In the genomic region with DNA sequence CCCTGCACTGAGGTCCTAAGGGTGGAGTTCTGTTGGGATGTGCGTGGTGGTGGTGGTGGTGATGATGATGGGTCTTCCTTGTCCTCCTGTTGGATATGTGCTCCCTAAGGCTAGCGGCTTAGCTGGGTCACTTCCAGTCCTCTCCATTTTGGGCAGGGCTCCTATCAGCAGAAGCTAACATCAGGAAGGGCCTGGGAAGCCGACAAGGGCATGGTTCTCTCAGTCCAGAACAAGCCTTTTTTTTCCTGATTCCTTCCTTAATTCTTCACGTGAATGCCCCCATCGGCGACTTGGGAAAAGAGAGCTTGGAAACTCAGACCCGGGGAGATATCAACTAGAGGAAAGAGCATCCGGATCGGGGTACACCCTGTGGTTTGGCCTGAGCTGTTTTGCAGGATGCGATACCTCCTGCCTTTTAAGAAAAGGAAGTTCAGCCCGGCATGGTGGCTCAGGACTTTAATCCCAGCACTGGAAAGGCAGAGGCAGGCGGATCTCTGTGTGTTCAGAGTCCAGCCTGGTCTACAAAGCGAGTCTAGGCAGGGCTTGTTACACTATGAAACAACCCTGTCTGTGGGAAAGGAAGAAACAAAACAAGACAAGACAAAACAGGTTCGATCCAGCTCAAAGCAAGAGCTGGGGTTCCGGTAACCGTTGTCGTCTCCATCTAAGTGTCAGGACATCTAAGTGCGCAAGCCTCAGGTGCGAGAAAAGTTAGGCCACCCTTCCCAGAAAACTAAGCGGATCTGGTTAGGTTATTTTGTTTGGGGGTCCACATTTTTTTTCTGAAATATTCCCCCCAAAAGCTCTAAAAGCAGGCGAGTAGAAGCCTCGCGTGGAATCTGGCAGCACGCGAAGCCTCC, we compare ENCODE assay signal across 18 mouse cellular contexts. TPM values are rescaled to one million over a fixed set of nuclear protein-coding genes. Genes with fewer than 3 reads are reported as not detected.
DNase-seq lines count a peak whose midpoint lies in the region; ATAC-seq and TF ChIP-seq lines count a peak whose summit lies in the region.
"Had no signal": no experiment of that assay in that cellular context is flagged by ENCODE, and none has a peak within 500 bp of the region (broad histone marks: within the 10 kb centered on the region; RNA-seq: fewer than 3 reads in every experiment).

No protein-coding gene starts in this region.

- H3K27me3 ChIP-seq in liver, embryonic 11.5 days (replicated peaks; ENCODE audit: control insufficient read depth, insufficient read depth, low read length) = peaks cover 93% of the 10 kb centered on the region
- H3K27me3 ChIP-seq in liver, embryonic 12.5 days (replicated peaks) = peaks cover 97% of the 10 kb centered on the region
- H3K27me3 ChIP-seq in embryonic facial prominence, embryonic 11.5 days (ENCODE audit: control insufficient read depth, insufficient read depth, low read length) = peaks cover 64% of the 10 kb centered on the region
- H3K27me3 ChIP-seq in forebrain, postnatal 0 days (ENCODE audit: insufficient read depth, low read length) = peaks cover 60% of the 10 kb centered on the region
- peaks cover 11% of the 10 kb centered on the region; the same call in 1 of the 2 replicates for H3K27me3 ChIP-seq in cerebellum, adult 2 months (ENCODE audit: control insufficient read depth, insufficient read depth, low read length)
- H3K27me3 ChIP-seq in kidney, adult 2 months (replicated peaks; ENCODE audit: control insufficient read depth, insufficient read depth, low read length) = peaks cover 16% of the 10 kb centered on the region
- H3K27me3 ChIP-seq: Patski had no signal

- no peak for ATAC-seq in liver, embryonic 11.5 days (replicated peaks; ENCODE audit: low FRiP score)
- ATAC-seq in liver, embryonic 12.5 days = no peak
- ATAC-seq in embryonic facial prominence, embryonic 11.5 days (replicated peaks; ENCODE audit: insufficient number of reproducible peaks, low FRiP score, low TSS enrichment, low read depth) = no peak
- ATAC-seq in forebrain, postnatal 0 days = no peak
- ATAC-seq: CD4-positive, CD25-positive, alpha-beta regulatory T cell, adult 4 months; Patski had no signal

- no peak overlapping the region for H3K4me3 ChIP-seq in liver, embryonic 11.5 days (ENCODE audit: low read depth, low read length)
- H3K4me3 ChIP-seq in liver, embryonic 12.5 days = no peak overlapping the region
- H3K4me3 ChIP-seq in embryonic facial prominence, embryonic 11.5 days (ENCODE audit: low read depth, low read length) = peak overlapping the region; percentile 1; the same call in 1 of the 2 replicates
- no peak overlapping the region for H3K4me3 ChIP-seq in forebrain, postnatal 0 days (ENCODE audit: low read depth, low read length)
- no peak overlapping the region for H3K4me3 ChIP-seq in cerebellum, adult 2 months (replicated peaks; ENCODE audit: insufficient read depth, low read depth, low read length)
- no peak overlapping the region for H3K4me3 ChIP-seq in kidney, adult 2 months (ENCODE audit: insufficient read depth, low read depth, low read length)
- H3K4me3 ChIP-seq: gastrocnemius, adult 2 months; stomach, embryonic 15.5 days had no signal

- TF ChIP-seq POLR2A in brain, embryonic 14.5 days (IDR thresholded peaks at IDR 0.05; ENCODE audit: borderline replicate concordance, extremely low read depth, insufficient read depth, insufficient read length, poor library complexity, severe bottlenecking) = no peak
- no peak for TF ChIP-seq POLR2A in cerebellum, adult 2 months (IDR thresholded peaks at IDR 0.05; ENCODE audit: borderline replicate concordance, insufficient read depth, low read length)
- TF ChIP-seq POLR2A in kidney, adult 2 months (IDR thresholded peaks at IDR 0.05; ENCODE audit: low read depth, low read length) = no peak

- no peaks in the 10 kb centered on the region for H3K36me3 ChIP-seq in liver, embryonic 11.5 days (ENCODE audit: control insufficient read depth, insufficient read depth, low read length)
- H3K36me3 ChIP-seq in liver, embryonic 12.5 days = no peaks in the 10 kb centered on the region
- no peaks in the 10 kb centered on the region for H3K36me3 ChIP-seq in embryonic facial prominence, embryonic 11.5 days (replicated peaks; ENCODE audit: control insufficient read depth, insufficient read depth, low read depth, low read length)
- H3K36me3 ChIP-seq in forebrain, postnatal 0 days (ENCODE audit: insufficient read depth) = no peaks in the 10 kb centered on the region
- H3K36me3 ChIP-seq in kidney, adult 2 months (ENCODE audit: control insufficient read depth, insufficient read depth, low read length) = no peaks in the 10 kb centered on the region
- H3K36me3 ChIP-seq: heart, embryonic 15.5 days; stomach, embryonic 15.5 days had no signal

- H3K9ac ChIP-seq in liver, embryonic 11.5 days (ENCODE audit: low read depth, low read length) = no peak overlapping the region
- no peak overlapping the region for H3K9ac ChIP-seq in liver, embryonic 12.5 days
- no peak overlapping the region for H3K9ac ChIP-seq in embryonic facial prominence, embryonic 11.5 days (replicated peaks; ENCODE audit: low read length)
- H3K9ac ChIP-seq in forebrain, postnatal 0 days = no peak overlapping the region
- H3K9ac ChIP-seq: heart, embryonic 15.5 days; hindbrain, embryonic 14.5 days; stomach, embryonic 15.5 days had no signal

- TF ChIP-seq CTCF in brain, embryonic 14.5 days (IDR thresholded peaks at IDR 0.05; ENCODE audit: borderline replicate concordance, extremely low read depth, insufficient read depth, insufficient read length) = no peak
- TF ChIP-seq CTCF in forebrain, postnatal 0 days (IDR thresholded peaks at IDR 0.05; ENCODE audit: low read depth) = no peak
- TF ChIP-seq CTCF in cerebellum, adult 2 months (IDR thresholded peaks at IDR 0.05; ENCODE audit: borderline replicate concordance, insufficient read depth, low read depth, low read length) = no peak
- no peak for TF ChIP-seq CTCF in kidney, adult 2 months (conservative IDR thresholded peaks at IDR 0.05; ENCODE audit: insufficient read depth, insufficient read length, low read depth, low read length)

- peak; percentile 33 for DNase-seq in liver, embryonic 11.5 days (ENCODE audit: low spot score)
- DNase-seq in brain, embryonic 14.5 days (ENCODE audit: low read depth) = peak; percentile 35
- peak; percentile 28 for DNase-seq in embryonic facial prominence, embryonic 11.5 days (ENCODE audit: low spot score)
- peak; percentile 33 for DNase-seq in forebrain, postnatal 0 days
- no peak for DNase-seq in cerebellum, adult 2 months
- no peak for DNase-seq in kidney, postnatal 36 days
- DNase-seq in kidney, adult 2 months = no peak
- DNase-seq: gastrocnemius, adult 2 months; kidney, postnatal 25 days; liver; right cerebral cortex, postnatal 25 days had no signal

- whole genome bisulfite sequencing in liver, embryonic 11.5 days = 8% methylated on average over 25 of the region's 25 CpGs
- WGBS in liver, embryonic 12.5 days (ENCODE audit: insufficient replicate concordance) = 8% methylated on average over 25 of the region's 25 CpGs
- WGBS in embryonic facial prominence, embryonic 11.5 days = 8% methylated on average over 25 of the region's 25 CpGs
- WGBS in forebrain, postnatal 0 days = 10% methylated on average over 25 of the region's 25 CpGs
- 14% methylated on average over 25 of the region's 25 CpGs for WGBS in cerebellum, adult 2 months
- 13% methylated on average over 25 of the region's 25 CpGs for whole genome bisulfite sequencing in kidney, adult 2 months

- H3K27ac ChIP-seq in liver, embryonic 11.5 days (ENCODE audit: low read depth, low read length) = no peak overlapping the region
- no peak overlapping the region for H3K27ac ChIP-seq in liver, embryonic 12.5 days
- no peak overlapping the region for H3K27ac ChIP-seq in embryonic facial prominence, embryonic 11.5 days (replicated peaks; ENCODE audit: low read depth, low read length)
- H3K27ac ChIP-seq in forebrain, postnatal 0 days (ENCODE audit: low read depth, low read length) = no peak overlapping the region
- H3K27ac ChIP-seq in cerebellum, adult 2 months (ENCODE audit: insufficient read depth, low read length) = no peak overlapping the region
- H3K27ac ChIP-seq in kidney, adult 2 months (ENCODE audit: insufficient read depth, low read depth, low read length) = no peak overlapping the region
- H3K27ac ChIP-seq: gastrocnemius, adult 2 months; heart, embryonic 15.5 days; hindbrain, embryonic 14.5 days; stomach, embryonic 15.5 days had no signal

- H3K9me3 ChIP-seq in liver, embryonic 11.5 days (ENCODE audit: control insufficient read depth, low read length) = no peaks in the 10 kb centered on the region
- no peaks in the 10 kb centered on the region for H3K9me3 ChIP-seq in liver, embryonic 12.5 days (replicated peaks)
- H3K9me3 ChIP-seq in embryonic facial prominence, embryonic 11.5 days (replicated peaks; ENCODE audit: control insufficient read depth, low read length) = no peaks in the 10 kb centered on the region
- H3K9me3 ChIP-seq in forebrain, postnatal 0 days (ENCODE audit: low read length) = peaks cover 4% of the 10 kb centered on the region; the same call in 1 of the 2 replicates
- H3K9me3 ChIP-seq: stomach, embryonic 15.5 days had no signal

- no peak overlapping the region for H3K4me2 ChIP-seq in liver, embryonic 11.5 days
- no peak overlapping the region for H3K4me2 ChIP-seq in liver, embryonic 12.5 days
- H3K4me2 ChIP-seq in embryonic facial prominence, embryonic 11.5 days (ENCODE audit: low read depth, low read length) = no peak overlapping the region
- peak overlapping the region; percentile 40 for H3K4me2 ChIP-seq in forebrain, postnatal 0 days (ENCODE audit: low read depth)
- H3K4me2 ChIP-seq: hindbrain, embryonic 14.5 days; stomach, embryonic 15.5 days had no signal

- H3K4me1 ChIP-seq in liver, embryonic 11.5 days (replicated peaks; ENCODE audit: control insufficient read depth, insufficient read depth, low read length) = peaks cover 4% of the 10 kb centered on the region
- peaks cover 19% of the 10 kb centered on the region for H3K4me1 ChIP-seq in liver, embryonic 12.5 days
- peaks cover 6% of the 10 kb centered on the region; the same call in 1 of the 2 replicates for H3K4me1 ChIP-seq in embryonic facial prominence, embryonic 11.5 days (ENCODE audit: control insufficient read depth, insufficient read depth, low read length)
- H3K4me1 ChIP-seq in forebrain, postnatal 0 days (ENCODE audit: insufficient read depth) = peaks cover 4% of the 10 kb centered on the region
- H3K4me1 ChIP-seq in cerebellum, adult 2 months (ENCODE audit: control insufficient read depth, insufficient read depth, low read length) = no peaks in the 10 kb centered on the region
- no peaks in the 10 kb centered on the region for H3K4me1 ChIP-seq in kidney, adult 2 months (ENCODE audit: control insufficient read depth, insufficient read depth, low read length)

RNA-seq across cellular contexts. Expression of gene Dmrta2, which starts 2.2 kb away (rescaled TPM):
- polyA plus RNA-seq in liver, embryonic 11.5 days (2014; fragmentation: Nextera tagmentation; extraction: Ambion mirVana) = 0.07 TPM in 1 of 2 replicates, not detected in the other
- polyA plus RNA-seq in liver, embryonic 12.5 days (2016; fragmentation: Nextera tagmentation; extraction: Ambion mirVana) = 0.05 TPM in 2 replicates
- 8.2 and 22.2 TPM in 2 replicates for polyA plus RNA-seq in brain, embryonic 14.5 days (2012; rRNA removed)
- polyA plus RNA-seq in embryonic facial prominence, embryonic 11.5 days (2014; fragmentation: Nextera tagmentation; extraction: Ambion mirVana) = 0.86 and 1.3 TPM in 2 replicates
- 6.3 and 7.3 TPM in 2 replicates for total RNA-seq in forebrain, postnatal 0 days (2014; rRNA removed)
- polyA plus RNA-seq in forebrain, postnatal 0 days (2015; fragmentation: Nextera tagmentation; extraction: Ambion mirVana) = 0.87 and 1.4 TPM in 2 replicates
- 0.46 and 0.48 TPM in 2 replicates for polyA plus RNA-seq in cerebellum, adult 2 months (2012; rRNA removed)
- polyA plus RNA-seq in kidney, adult 2 months (2012; rRNA removed) = 0.13 and 0.22 TPM in 2 replicates
- total RNA-seq: monocyte, adult 5-6 weeks had no signal
- polyA plus RNA-seq: CD4-positive, CD25-positive, alpha-beta regulatory T cell, adult 4 months; heart, embryonic 15.5 days had no signal

Comparison
In these comparisons a context has a peak if more than half of its experiments do, and no peak if none do; other contexts are left out.
1. DNase-seq: peak in liver, embryonic 11.5 days (single experiment), brain, embryonic 14.5 days (single experiment), embryonic facial prominence, embryonic 11.5 days (single experiment) and forebrain, postnatal 0 days (single experiment); none in cerebellum, adult 2 months (0 of 2), kidney, postnatal 36 days (0 of 2) and kidney, adult 2 months (single experiment).